In genomic region chr5:39305794-39306193, GRCm38 (mm10) we compare ENCODE assay signal across 18 mouse cellular contexts.
DNase-seq lines count a peak whose midpoint lies in the region; ATAC-seq lines count a peak whose summit lies in the region.
"Had no signal": no experiment of that assay in that cellular context is flagged by ENCODE, and none has a peak within 500 bp of the region (broad histone marks: within the 10 kb centered on the region; RNA-seq: fewer than 3 reads in every experiment).

No protein-coding gene starts in this region.

- no peak for DNase-seq in frontal cortex, postnatal 36 days (ENCODE audit: low spot score in 2 of 2)
- peak; percentile 48 for DNase-seq in Muller cell, postnatal 12 days (ENCODE audit: inconsistent ontology term)
- DNase-seq in adrenal gland, postnatal 14 days, result peak; percentile 28
- DNase-seq in telencephalon, adult 2 months (ENCODE audit: low read depth, low spot score), result peak; percentile 16
- DNase-seq in left cerebral cortex, postnatal 14 days (ENCODE audit: low spot score in 2 of 2), result no peak
- no peak for DNase-seq in heart, adult 11 months
- DNase-seq: B cell, adult 2 months; cerebellum, adult 11-12 months; cerebellum, adult 9-10 months; cerebellum, postnatal 25 days; forebrain, postnatal 0 days; gastrocnemius, postnatal 36 days; heart, adult 18-20 months; heart, postnatal 14 days; kidney, adult 18-20 months had no signal

- intact Hi-C loops in left cerebral cortex, postnatal 14 days (cut with DNase I), result no loop called here

- ATAC-seq in frontal cortex, adult (ENCODE audit: low TSS enrichment), result peak; percentile 86
- ATAC-seq: forebrain, embryonic 13.5 days; forebrain, postnatal 0 days; intestine, embryonic 15.5 days had no signal

Comparison
In these comparisons a context has a peak if more than half of its experiments do, and no peak if none do; other contexts are left out.
1. DNase-seq: peak in Muller cell, postnatal 12 days (single experiment), adrenal gland, postnatal 14 days (single experiment) and telencephalon, adult 2 months (single experiment); none in frontal cortex, postnatal 36 days (0 of 2), left cerebral cortex, postnatal 14 days (0 of 2) and heart, adult 11 months (single experiment).